Mouse (Mus musculus): ENCODE results near the gene Fmnl2. TPM values are rescaled to one million over a fixed set of nuclear protein-coding genes. Genes with fewer than 3 reads are reported as not detected.

The Fmnl2 gene
- polyA plus RNA-seq, 1 experiment from 2014 or later: 1.8 TPM

- no peak for ATAC-seq
- WGBS: 30% methylated on average over 8 of the region's 8 CpGs
- H3K4me2 ChIP-seq (ENCODE audit: low read depth, low read length): peak overlapping the region; percentile 96
- H3K4me1 ChIP-seq (ENCODE audit: control insufficient read depth, insufficient read depth, low read length): peaks cover 5% of the 10 kb centered on the region; the same call in 1 of the 2 replicates
- 0 out of 2 replicates have a peak overlapping the region, but pooled peaks have one; percentile 93 for H3K4me3 ChIP-seq (ENCODE audit: low read length)
- 0 out of 2 replicates have a peak overlapping the region, but pooled peaks have one; percentile 11 for H3K9ac ChIP-seq (ENCODE audit: low read depth, low read length)
- H3K27ac ChIP-seq (ENCODE audit: low read length): no peak overlapping the region
- no peaks in the 10 kb centered on the region for H3K9me3 ChIP-seq (ENCODE audit: control insufficient read depth, low read length)
- H3K27me3 ChIP-seq (replicated peaks; ENCODE audit: control insufficient read depth, insufficient read depth, low read length): no peaks in the 10 kb centered on the region
- H3K36me3 ChIP-seq (ENCODE audit: control insufficient read depth, insufficient read depth, low read length): no peaks in the 10 kb centered on the region
Observed at GRCm38 (mm10) chr2:52860111-52860775, 2.6 kb downstream of the Fmnl2 start.

- Histone ChIP-seq H3K4me1 (ENCODE audit: control insufficient read depth, insufficient read depth, low read length) (peaks cover 5% of the 10 kb centered on the region; the same call in 1 of the 2 replicates), H3K36me3 (ENCODE audit: control insufficient read depth, insufficient read depth, low read length) (no peaks in the 10 kb centered on the region), H3K27ac (ENCODE audit: low read length) (no peak overlapping the region), H3K27me3 (replicated peaks; ENCODE audit: control insufficient read depth, insufficient read depth, low read length) (no peaks in the 10 kb centered on the region), H3K9ac (ENCODE audit: low read depth, low read length) (no peak overlapping the region), H3K9me3 (ENCODE audit: control insufficient read depth, low read length) (no peaks in the 10 kb centered on the region), H3K4me2 (ENCODE audit: low read depth, low read length) (no peak overlapping the region), H3K4me3 (ENCODE audit: low read length) (no peak overlapping the region)
- no peak for ATAC-seq
- 82% methylated on average over 9 of the region's 9 CpGs for WGBS
Observed at GRCm38 (mm10) chr2:52862046-52862759, 4.5 kb downstream of the Fmnl2 start.

- H3K4me3 ChIP-seq (ENCODE audit: low read length): no peak overlapping the region
- H3K9me3 ChIP-seq (ENCODE audit: control insufficient read depth, low read length): no peaks in the 10 kb centered on the region
- H3K4me2 ChIP-seq (ENCODE audit: low read depth, low read length): no peak overlapping the region
- no peak overlapping the region for H3K9ac ChIP-seq (ENCODE audit: low read depth, low read length)
- H3K27me3 ChIP-seq (replicated peaks; ENCODE audit: control insufficient read depth, insufficient read depth, low read length): no peaks in the 10 kb centered on the region
- 64% methylated on average over 4 of the region's 4 CpGs for WGBS
- ATAC-seq: no peak
- H3K27ac ChIP-seq (ENCODE audit: low read length): no peak overlapping the region
- H3K4me1 ChIP-seq (ENCODE audit: control insufficient read depth, insufficient read depth, low read length): peaks cover 5% of the 10 kb centered on the region; the same call in 1 of the 2 replicates
- no peaks in the 10 kb centered on the region for H3K36me3 ChIP-seq (ENCODE audit: control insufficient read depth, insufficient read depth, low read length)
Observed at GRCm38 (mm10) chr2:52862760-52863124, 5.1 kb downstream of the Fmnl2 start.

GRCm38 (mm10) chr2:52864635-52865034 is 7.0 kb downstream of the Fmnl2 start:
- Histone ChIP-seq H3K36me3 (ENCODE audit: control insufficient read depth, insufficient read depth, low read length) (no peaks in the 10 kb centered on the region), H3K9ac (ENCODE audit: low read depth, low read length) (no peak overlapping the region), H3K4me3 (ENCODE audit: low read length) (no peak overlapping the region), H3K4me2 (ENCODE audit: low read depth, low read length) (no peak overlapping the region), H3K27me3 (replicated peaks; ENCODE audit: control insufficient read depth, insufficient read depth, low read length) (no peaks in the 10 kb centered on the region), H3K27ac (ENCODE audit: low read length) (no peak overlapping the region), H3K9me3 (ENCODE audit: control insufficient read depth, low read length) (no peaks in the 10 kb centered on the region), H3K4me1 (ENCODE audit: control insufficient read depth, insufficient read depth, low read length) (peaks cover 12% of the 10 kb centered on the region)
- ATAC-seq: no peak
- WGBS: 87% methylated on average over 7 of the region's 7 CpGs

- Histone ChIP-seq H3K36me3 (ENCODE audit: control insufficient read depth, insufficient read depth, low read length) (no peaks in the 10 kb centered on the region), H3K9ac (ENCODE audit: low read depth, low read length) (no peak overlapping the region), H3K27ac (ENCODE audit: low read length) (no peak overlapping the region), H3K4me2 (ENCODE audit: low read depth, low read length) (no peak overlapping the region), H3K4me3 (ENCODE audit: low read length) (no peak overlapping the region), H3K27me3 (replicated peaks; ENCODE audit: control insufficient read depth, insufficient read depth, low read length) (no peaks in the 10 kb centered on the region), H3K9me3 (ENCODE audit: control insufficient read depth, low read length) (no peaks in the 10 kb centered on the region), H3K4me1 (ENCODE audit: control insufficient read depth, insufficient read depth, low read length) (peaks cover 7% of the 10 kb centered on the region)
- WGBS: 72% methylated on average over 3 of the region's 3 CpGs
- ATAC-seq: no peak
Observed at GRCm38 (mm10) chr2:52866151-52866550, 8.5 kb downstream of the Fmnl2 start.

GRCm38 (mm10) chr2:52867781-52868180 is 10.1 kb downstream of the Fmnl2 start:
- Histone ChIP-seq H3K4me2 (ENCODE audit: low read depth, low read length) (no peak overlapping the region), H3K27ac (ENCODE audit: low read length) (no peak overlapping the region), H3K9me3 (ENCODE audit: control insufficient read depth, low read length) (no peaks in the 10 kb centered on the region), H3K9ac (ENCODE audit: low read depth, low read length) (no peak overlapping the region), H3K4me1 (ENCODE audit: control insufficient read depth, insufficient read depth, low read length) (peaks cover 12% of the 10 kb centered on the region), H3K36me3 (ENCODE audit: control insufficient read depth, insufficient read depth, low read length) (no peaks in the 10 kb centered on the region), H3K4me3 (ENCODE audit: low read length) (no peak overlapping the region), H3K27me3 (replicated peaks; ENCODE audit: control insufficient read depth, insufficient read depth, low read length) (no peaks in the 10 kb centered on the region)
- ATAC-seq: no peak
- WGBS: 80% methylated on average over 9 of the region's 9 CpGs

- peaks cover 13% of the 10 kb centered on the region for H3K4me1 ChIP-seq (ENCODE audit: control insufficient read depth, insufficient read depth, low read length)
- no peaks in the 10 kb centered on the region for H3K9me3 ChIP-seq (ENCODE audit: control insufficient read depth, low read length)
- no peak for ATAC-seq
- H3K27ac ChIP-seq (ENCODE audit: low read length): no peak overlapping the region
- no peak overlapping the region for H3K4me2 ChIP-seq (ENCODE audit: low read depth, low read length)
- H3K36me3 ChIP-seq (ENCODE audit: control insufficient read depth, insufficient read depth, low read length): no peaks in the 10 kb centered on the region
- no peak overlapping the region for H3K9ac ChIP-seq (ENCODE audit: low read depth, low read length)
- H3K4me3 ChIP-seq (ENCODE audit: low read length): no peak overlapping the region
- WGBS: 32% methylated on average over 5 of the region's 5 CpGs
- no peaks in the 10 kb centered on the region for H3K27me3 ChIP-seq (replicated peaks; ENCODE audit: control insufficient read depth, insufficient read depth, low read length)
Observed at GRCm38 (mm10) chr2:52868181-52868580, 10.5 kb downstream of the Fmnl2 start.

- no peaks in the 10 kb centered on the region for H3K36me3 ChIP-seq (ENCODE audit: control insufficient read depth, insufficient read depth, low read length)
- H3K4me3 ChIP-seq (ENCODE audit: low read length): no peak overlapping the region
- H3K4me1 ChIP-seq (ENCODE audit: control insufficient read depth, insufficient read depth, low read length): peaks cover 13% of the 10 kb centered on the region
- no peak overlapping the region for H3K9ac ChIP-seq (ENCODE audit: low read depth, low read length)
- H3K4me2 ChIP-seq (ENCODE audit: low read depth, low read length): no peak overlapping the region
- H3K27ac ChIP-seq (ENCODE audit: low read length): no peak overlapping the region
- no peaks in the 10 kb centered on the region for H3K9me3 ChIP-seq (ENCODE audit: control insufficient read depth, low read length)
- ATAC-seq: peak; percentile 73
- no peaks in the 10 kb centered on the region for H3K27me3 ChIP-seq (replicated peaks; ENCODE audit: control insufficient read depth, insufficient read depth, low read length)
- WGBS: 53% methylated on average over 5 of the region's 5 CpGs
Observed at GRCm38 (mm10) chr2:52872636-52873035, 15.0 kb downstream of the Fmnl2 start.

- H3K27ac ChIP-seq (ENCODE audit: low read length): no peak overlapping the region
- no peak overlapping the region for H3K4me3 ChIP-seq (ENCODE audit: low read length)
- 72% methylated on average over 18 of the region's 18 CpGs for WGBS
- no peaks in the 10 kb centered on the region for H3K36me3 ChIP-seq (ENCODE audit: control insufficient read depth, insufficient read depth, low read length)
- no peak for ATAC-seq
- no peak overlapping the region for H3K4me2 ChIP-seq (ENCODE audit: low read depth, low read length)
- H3K9me3 ChIP-seq (ENCODE audit: control insufficient read depth, low read length): no peaks in the 10 kb centered on the region
- no peaks in the 10 kb centered on the region for H3K27me3 ChIP-seq (replicated peaks; ENCODE audit: control insufficient read depth, insufficient read depth, low read length)
- peaks cover 7% of the 10 kb centered on the region for H3K4me1 ChIP-seq (ENCODE audit: control insufficient read depth, insufficient read depth, low read length)
- no peak overlapping the region for H3K9ac ChIP-seq (ENCODE audit: low read depth, low read length)
Observed at GRCm38 (mm10) chr2:52873276-52874063, 15.8 kb downstream of the Fmnl2 start.
